Mouse (Mus musculus) cerebellum, adult (tissue): ENCODE measurements at regions not wholly inside any gene's neighbourhood (a gene's known extent, or its start where the extent isn't known, plus 50 kb on each side); places are given as distances from the start of the nearest gene placed in this dataset.

ENCODE experiments used
- ATAC-seq: cut with Nextera tagmentation; 2 replicates; pipeline ENCODE4 v1.9.2; 2017; ENCODE audit warnings: mild to moderate bottlenecking, moderate library complexity, mixed read lengths; ENCODE audit not compliant: insufficient number of reproducible peaks, low FRiP score, low TSS enrichment

DNA sequence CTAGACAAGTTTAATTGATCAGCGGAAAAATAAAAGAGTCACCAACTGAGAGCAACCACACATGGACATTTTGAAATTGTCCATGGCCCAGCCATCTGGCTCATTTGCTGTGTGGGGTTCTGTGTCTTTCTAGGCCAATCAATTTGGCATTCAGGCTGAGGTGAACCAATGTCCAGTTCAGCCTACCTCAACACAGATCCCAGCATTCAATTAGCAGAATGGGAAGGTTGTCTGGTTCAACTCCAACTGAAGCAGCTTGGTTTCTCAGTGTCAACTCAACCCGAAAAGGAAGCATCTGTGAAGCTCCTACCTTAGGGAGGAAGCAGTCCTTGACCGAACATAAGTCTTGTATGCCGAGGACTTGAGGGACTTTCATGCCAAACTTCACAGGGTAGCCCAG lies 1067.0 kb downstream of the Ttll7 start:
- no peak for ATAC-seq

DNA sequence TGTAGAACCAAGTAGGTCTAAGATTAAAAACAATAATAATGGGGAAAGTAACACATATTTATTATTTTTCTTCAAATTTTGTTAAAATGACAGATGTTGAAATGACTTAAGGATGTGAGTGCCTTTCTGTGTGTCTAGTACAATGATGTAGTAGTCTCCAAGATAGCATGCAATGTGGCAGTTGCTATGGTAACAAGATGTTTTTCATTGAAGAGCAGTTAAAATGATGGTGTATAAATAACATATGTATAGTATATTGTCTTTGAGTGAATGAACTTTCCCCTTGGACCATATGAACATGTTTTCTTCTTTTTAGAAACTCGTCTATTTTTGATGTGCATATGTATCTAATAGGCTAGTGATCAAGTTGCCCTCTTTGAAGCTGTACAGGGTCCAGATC lies 1044.6 kb downstream of the Ttll7 start:
- ATAC-seq: no peak

DNA sequence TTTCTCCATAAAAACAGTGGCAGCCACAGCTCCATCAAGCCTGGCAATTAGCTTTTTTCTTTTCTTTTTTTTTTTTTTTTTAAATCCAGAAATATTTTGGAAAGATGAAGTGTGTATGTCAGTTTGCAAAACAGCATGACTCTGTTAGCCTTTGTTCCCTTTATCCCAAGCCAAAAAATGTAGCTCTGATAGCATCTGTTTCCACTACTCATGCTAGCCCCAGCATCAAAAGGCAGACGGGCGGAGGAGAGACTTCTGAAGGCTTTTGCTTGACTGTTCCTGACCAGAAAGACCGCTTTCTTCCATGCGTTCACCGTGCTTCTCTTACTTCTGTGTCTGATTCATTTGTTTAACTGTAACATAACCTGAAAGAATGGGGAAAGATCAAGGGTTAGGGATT lies 1039.5 kb downstream of the Ttll7 start:
- no peak for ATAC-seq

DNA sequence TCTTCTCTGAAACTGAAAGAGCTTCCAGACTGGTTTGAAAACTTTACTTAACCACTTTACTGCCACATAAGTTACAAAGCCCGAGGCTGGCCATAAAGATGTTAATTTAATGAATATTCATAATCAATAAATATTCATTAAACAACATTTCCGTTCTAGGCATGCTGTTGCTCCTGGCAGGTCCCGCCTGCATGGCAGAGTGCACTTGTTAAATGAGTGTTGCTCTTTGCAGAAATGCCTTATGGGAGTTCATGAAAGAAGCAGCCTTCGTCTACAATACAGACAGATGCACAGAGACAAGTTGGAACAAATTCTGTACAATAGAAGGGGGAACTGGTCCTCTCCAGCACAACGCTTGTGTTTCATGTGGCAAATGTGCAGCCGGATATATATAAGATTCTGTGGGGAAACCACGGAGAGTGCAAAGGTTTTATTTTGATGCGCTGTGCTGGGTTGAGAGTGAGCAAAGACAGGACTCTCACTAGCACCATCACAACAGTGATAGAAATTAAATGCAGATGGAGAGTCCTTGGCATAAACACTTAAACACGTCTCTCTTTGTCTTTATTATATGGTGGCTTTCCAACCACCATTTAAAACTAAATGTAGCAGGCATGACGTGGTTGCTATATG lies 1034.2 kb downstream of the Ttll7 start:
- no peak for ATAC-seq

DNA sequence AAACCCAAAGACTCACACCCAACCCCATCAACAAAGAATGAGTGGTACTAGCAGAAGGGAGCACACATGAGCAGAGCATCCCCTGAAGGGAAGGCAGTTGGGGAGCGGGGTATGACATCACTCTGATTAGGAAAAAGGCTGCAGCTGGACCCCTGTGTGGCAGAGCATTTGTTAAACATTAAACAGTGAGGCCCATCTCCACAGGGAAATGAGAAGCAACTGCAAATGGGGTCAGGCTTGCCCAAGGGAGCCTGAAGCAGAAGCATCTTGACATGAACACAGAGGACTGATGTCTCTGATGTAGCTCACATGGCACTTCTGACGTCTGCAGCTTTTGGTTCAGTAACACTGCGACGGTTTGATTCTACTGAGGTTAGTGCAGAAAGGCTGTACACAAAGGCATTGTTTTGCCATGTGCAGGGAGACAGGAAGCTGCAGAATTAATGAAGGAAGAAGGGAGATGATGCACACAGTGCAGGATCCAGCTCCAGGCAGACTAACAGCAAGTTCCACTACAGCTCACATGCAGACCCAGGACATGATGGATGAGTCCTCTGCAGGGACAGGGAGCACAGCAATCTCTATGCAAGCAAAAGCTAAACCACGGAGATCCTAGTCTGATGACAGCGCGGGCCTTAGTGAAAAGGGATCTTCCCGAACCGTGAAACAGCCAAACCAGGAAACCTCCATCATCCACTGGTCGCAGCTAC lies 1030.9 kb downstream of the Ttll7 start:
- ATAC-seq: no peak

DNA sequence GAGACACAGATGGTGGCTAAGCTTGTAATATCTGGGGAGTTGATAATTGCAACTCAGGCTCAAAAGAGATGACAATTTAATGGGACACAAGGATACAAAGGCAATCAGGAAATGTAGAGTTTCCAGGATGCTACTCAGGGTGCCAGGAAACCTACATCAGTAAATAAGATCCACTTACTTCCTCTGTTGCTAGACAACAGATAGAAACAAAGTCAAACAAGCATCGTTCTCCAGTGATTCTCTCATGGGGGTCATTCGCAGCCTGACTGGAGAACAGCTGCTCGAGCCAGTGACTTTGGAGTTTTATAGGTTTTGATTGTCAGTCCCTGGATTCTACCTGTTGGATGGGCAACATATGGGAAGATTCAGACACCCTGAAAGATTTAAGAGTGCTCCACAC lies 1026.5 kb downstream of the Ttll7 start:
- ATAC-seq: no peak

DNA sequence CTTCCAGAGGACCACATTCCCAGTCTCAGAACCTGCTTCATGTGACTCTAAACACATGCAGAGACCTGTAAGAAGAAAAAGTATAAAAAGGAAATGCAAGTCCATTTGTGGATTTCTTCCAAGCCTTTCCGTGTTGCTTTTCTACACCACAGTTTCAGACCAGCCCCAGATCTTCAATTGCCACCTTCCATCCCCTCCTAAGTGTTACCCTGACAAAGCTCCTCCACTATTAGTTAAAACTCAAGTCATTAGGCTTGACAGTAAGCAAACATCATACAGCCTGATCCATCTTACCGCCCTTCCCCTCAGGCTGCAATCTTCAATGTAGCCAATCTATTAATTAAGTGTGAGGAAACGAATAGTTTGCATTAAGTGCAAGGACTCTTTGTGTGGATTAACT lies 1016.1 kb downstream of the Ttll7 start:
- no peak for ATAC-seq

DNA sequence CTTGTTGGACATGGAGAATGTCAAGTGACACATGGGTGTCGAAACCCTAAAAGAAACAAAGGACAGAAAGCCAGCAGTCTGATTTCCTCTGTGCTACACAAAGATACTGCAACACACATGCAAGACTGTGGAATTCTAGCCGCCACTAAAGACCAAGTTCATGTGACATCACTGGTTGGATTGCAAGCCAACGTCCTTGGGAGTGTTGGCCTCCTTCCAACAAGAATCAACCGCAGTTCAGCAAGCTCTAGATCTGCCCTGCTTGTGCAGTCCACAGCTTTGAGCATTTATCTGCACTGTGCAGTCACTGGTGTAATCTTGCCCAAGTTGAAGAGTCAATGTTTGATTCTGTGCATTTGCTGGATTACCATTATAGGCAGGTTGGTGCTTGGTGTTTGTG lies 1001.2 kb downstream of the Ttll7 start:
- no peak for ATAC-seq

DNA sequence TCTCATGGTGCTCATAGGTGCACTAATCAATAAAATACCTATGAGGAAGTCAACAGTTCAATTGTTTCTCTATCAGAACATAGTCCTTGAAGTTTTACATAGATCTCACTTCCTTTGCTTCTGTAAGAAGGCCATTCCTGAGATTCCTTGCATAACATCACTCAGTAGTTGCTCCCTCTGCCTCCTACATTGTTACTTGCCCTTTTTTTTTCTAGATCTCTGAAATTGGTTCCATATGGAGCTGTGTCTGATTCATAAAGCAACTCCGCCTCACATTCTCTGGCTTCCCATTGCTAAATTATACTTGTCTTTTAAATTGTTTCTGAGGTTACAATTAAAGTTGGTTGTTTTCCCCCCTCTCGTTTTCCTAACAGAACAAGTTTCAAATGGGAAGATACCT lies 1000.7 kb downstream of the Ttll7 start:
- ATAC-seq: no peak

DNA sequence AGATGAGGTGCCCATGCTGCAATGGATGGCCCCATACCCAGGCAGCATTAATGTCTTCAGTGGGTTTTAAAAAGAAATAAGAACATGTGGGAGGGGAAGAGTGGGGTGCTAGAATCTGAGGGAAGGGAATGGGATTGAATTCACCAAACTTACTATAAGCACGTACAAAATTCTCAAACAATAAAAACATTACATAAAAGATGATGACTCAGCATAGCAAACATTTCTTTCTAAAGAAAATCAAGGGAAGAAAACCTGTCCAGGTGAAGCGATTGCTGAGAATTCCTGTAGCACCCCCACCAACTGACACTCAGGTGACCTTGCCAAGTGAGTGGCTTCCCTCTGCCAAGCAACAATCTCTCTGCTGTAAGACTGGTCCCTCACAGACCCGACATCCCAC lies 989.2 kb downstream of the Ttll7 start:
- no peak for ATAC-seq

DNA sequence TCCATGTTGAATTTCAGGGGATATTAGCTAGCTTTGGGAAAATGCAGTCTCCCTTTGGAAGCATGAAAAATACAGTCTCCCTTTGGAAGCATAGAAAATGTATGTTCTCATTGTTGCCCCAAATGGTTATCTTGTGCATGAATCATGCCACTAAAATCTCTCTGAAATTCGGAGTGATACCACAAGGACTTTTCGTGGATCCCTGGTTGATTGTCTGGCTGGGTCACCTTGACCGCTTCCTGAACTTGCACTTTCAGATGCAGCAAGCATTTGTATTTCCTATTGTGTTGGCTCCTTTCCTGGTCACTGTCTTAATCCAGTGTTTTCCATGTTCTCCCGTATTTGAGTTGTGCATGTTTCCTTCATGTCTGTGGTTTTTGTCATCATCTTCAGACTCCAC lies 986.6 kb downstream of the Ttll7 start:
- no peak for ATAC-seq

DNA sequence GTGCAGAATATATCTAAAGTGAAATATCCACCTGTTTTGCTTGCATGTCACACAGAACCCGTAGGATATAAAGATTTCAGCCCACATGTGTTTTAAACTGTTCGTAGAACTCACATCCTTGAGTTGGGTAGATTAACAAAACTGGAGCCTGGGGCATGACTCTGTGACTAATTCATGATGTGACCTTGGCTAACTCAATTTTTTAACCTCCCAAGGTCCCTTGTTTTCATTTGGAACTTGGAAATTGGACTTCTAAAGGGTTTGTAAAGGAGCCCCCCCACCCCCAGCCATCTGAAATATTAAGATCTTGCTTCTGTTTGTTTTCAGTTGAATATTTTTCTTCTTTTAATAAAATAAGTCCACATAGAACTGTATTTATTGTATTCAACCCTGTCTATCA lies 983.5 kb downstream of the Ttll7 start:
- no peak for ATAC-seq

DNA sequence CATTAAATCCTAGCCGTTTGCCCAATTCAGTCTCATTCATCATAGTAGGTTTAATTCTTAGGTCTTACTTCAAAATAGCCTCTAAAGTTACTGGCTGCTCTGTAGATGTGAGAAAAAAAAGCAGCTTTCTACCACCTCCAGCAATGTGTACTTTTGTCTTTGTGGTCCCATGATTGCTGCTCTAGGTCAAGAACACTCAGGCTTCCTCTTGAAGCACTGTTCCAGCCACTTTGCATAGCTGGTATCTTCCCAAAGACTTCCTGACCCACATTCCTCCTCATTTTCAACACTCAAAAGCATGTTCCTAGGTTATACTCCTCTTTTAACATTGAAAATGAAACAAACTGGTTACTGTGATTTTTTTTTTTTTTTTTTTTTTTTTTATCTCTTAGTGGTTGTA lies 973.2 kb downstream of the Ttll7 start:
- ATAC-seq: no peak

DNA sequence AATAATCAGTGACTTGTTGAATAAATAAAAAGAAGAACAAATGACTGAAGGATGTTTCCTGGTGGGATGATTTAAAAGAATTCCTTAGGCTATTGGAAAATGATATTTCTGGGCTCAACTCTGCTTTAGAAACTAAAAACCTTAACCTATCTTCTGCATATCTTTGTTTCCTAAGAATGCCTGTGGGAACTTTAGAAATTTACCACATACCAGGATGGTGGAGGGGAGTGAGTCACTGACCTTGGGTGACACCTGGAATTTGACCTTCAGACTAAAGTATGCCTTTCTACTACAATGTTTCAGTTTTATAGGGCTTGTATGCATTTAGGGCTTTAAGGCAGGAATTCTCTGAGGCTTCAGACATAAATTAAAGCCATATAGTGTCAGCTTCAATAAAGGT lies 972.3 kb downstream of the Ttll7 start:
- no peak for ATAC-seq

DNA sequence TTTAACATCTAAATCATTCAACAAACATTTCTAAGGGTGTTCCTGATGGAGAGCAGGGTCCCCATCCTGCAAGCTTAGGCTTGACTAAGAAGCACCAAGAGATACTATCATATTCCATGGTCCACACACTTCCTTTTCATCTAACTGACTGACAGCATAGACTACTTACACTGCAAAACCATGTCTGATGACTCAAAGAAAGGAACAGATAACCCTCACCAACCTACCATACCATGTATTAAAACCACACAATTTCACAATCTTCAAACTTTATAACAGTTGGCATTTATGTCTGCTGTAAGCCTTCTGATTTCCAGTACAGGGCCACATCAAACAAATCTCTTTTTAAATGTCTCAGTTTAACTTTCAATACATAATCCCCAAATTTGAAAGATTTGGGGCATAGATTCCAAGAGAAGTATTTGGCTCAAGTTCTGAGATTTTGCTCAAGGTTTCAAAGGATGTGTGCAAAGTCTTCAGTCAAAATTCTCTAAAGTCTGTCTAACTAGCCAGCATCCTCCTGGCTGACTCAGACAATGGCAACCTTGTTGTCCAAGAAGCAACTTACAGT lies 962.0 kb downstream of the Ttll7 start:
- ATAC-seq: no peak

DNA sequence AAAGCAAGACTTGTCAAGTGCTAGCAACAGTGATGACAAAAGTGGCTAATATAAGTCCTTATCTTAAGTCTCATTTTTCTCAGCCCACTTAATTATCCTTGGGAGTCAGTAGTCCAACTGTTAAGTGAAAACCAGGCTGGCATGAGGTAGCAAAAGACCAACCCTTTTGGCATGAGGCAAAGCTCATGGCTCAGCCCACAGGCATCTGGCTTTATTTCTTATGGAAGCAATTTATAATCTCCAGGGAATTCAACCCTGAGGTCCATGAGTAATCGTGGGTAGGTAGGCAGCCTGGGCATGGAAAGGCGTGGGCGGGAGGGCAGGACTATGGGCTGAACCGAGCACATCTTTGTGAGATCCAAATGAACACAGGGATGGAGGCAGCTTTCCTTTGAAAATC lies 950.4 kb downstream of the Ttll7 start:
- no peak for ATAC-seq

DNA sequence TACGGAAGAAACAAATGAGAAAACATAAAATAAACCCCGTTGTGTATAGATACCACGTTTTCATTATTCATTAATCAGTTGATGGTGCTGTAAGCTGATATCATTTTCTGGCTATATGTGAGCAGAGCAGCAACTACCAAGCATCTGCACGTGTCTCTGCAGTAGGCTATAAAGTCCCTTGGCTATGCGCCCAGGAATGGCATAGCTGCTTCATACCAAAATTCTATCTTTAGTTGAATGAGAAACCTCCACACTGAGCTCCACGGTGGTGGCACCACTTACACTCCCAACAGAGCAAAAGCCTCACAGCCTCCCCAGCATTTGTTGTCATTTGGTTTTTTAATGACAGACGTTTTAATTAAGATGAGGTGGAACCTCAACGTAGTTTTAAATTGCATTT lies 944.4 kb downstream of the Ttll7 start:
- ATAC-seq: no peak

DNA sequence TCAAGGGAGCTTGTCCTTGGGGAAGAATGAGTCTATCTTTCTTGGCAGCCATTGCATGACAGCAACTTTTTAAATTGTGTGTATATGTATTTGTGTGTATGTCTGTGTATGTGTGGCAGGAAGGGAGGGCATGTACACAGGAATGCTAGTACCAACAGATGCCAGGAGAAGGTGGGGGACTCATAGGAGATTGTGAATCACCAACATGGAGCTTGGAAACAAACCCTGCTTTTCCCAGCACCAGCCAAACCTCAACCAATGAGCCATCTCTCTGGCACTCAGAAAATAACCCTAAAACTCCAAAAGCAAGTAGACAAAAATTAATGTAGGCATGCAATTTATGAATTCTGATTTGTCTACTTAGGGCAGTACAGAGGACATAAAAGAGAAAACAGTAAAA lies 942.9 kb downstream of the Ttll7 start:
- ATAC-seq: no peak

DNA sequence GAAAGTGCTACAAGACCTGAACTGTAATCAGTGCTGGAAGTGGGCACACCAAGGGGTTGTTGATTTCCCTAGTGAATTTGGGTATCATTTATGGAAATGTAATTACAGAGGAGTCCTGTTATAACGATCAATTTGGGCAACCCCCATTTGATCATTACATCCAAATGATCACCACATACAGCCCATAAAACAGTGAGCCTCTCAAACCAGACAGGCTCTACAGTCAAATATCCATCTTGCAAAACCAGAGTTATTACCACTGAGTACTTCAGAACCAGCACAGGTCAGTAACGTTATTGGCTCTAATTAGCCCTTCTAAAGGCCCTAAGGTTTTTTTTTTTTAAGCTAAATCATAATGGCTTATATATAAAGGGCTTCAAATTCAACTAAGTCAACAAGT lies 934.4 kb downstream of the Ttll7 start:
- ATAC-seq: no peak

DNA sequence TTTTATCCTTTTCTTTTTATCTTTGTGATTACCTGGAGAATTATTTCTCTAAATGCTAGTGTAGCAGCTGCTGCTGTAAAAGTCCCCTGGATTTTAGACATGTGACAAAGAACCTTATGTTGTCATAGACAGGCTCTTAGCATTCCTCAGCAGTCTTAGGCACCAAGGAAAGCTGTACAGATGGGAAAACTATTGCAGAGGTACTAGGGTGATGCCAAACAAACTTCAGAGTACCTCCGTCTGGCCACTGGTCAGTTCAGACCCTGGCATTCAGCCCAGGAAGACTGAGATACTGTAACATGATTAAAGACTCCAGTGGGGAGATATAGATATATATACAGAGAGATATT lies 898.6 kb downstream of the Ttll7 start:
- ATAC-seq: no peak

DNA sequence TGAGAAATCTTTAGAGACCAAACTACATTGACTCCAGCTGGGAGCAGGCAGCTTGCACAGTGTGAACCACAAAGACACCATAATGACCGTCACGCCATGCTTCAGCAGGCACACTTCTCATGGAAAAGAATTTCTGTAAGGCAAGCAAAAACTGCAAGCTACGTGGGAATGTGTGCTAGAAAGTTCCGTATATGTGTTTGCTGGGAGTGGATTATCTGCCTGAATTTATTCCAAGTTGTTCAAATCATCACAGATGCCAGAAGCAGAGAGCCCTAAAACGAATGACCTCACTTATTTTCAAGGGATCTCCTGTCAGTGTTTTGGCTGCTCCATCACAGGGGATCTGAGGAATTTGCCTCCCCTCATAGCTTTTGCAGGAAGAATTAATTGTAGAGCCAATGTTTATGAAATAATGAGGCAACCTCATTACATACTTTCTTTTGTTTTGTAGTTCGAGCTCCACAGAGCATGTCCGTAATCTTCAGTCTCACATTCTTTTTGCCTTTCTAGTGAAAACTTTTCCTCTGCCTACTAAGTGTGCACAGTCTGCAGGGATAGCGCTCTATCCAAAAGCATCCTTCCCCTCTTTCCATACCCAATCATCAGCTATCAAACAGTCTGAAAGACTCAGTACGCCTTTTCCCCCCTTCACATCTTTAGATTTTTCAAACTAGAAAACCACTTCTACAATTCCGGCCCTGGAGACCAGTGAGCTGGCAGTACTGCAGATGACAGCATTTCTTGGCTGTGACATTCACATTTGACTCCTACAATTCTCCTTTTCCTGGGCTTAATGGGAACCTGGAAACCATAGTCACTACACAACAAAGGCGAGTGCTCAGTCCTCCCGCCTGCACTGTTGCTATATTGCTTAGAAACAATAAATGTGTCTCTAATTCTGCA lies 898.0 kb downstream of the Ttll7 start:
- no peak for ATAC-seq
